25 mouse cellular contexts compared by ENCODE assay signal in the genomic region with DNA sequence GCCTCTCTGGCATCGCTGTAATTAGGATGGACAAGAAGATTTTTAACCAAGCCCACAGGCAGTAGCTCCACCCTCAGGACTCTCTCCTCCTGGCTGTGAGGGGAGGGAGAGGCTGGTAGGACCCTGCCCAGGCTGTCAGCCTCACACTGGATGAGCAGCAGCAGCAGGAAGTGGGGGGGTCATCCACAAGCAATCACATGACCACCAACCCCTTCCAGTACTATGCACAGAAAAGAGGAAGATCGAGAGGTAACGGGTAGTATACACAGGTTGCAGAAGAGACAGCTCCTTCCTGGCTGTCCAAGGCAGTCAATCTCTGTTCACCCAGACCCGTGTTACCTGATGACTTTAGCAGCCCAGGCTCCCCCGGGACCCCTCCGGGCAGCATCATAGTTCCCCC. TPM values are rescaled to one million over a fixed set of nuclear protein-coding genes. Genes with fewer than 3 reads are reported as not detected.
A peak's percentile ranks its signal among the peaks of the same experiment; 100 is the strongest.
DNase-seq lines count a peak whose midpoint lies in the region; ATAC-seq and TF ChIP-seq lines count a peak whose summit lies in the region.
"Had no signal": no experiment of that assay in that cellular context is flagged by ENCODE, and none has a peak within 500 bp of the region (broad histone marks: within the 10 kb centered on the region; RNA-seq: fewer than 3 reads in every experiment).

No protein-coding gene starts in this region.

- peak; percentile 12 for DNase-seq in thymus, postnatal 14 days
- DNase-seq in thymus, postnatal 25 days: no peak
- DNase-seq in cerebellum, adult 18-20 months: no peak
- DNase-seq in forebrain, postnatal 0 days: no peak
- DNase-seq: adrenal gland, postnatal 14 days; cerebellum, postnatal 10 days; heart, postnatal 4 days; kidney, adult 9 months; liver, postnatal 0 days; lung, postnatal 36 days; right cerebral cortex, adult 18-20 months had no signal

- H3K4me1 ChIP-seq in bone marrow macrophage, adult 2 months (ENCODE audit: control insufficient read depth, insufficient read depth, low read length): peaks cover 44% of the 10 kb centered on the region
- peaks cover 7% of the 10 kb centered on the region for H3K4me1 ChIP-seq in forebrain, postnatal 0 days (ENCODE audit: insufficient read depth)

- ATAC-seq in monocyte, adult 5-6 weeks (replicated peaks; ENCODE audit: insufficient number of reproducible peaks, low FRiP score, low TSS enrichment, poor library complexity, severe bottlenecking): peak; percentile 34; the same call in 1 of the 2 replicates
- ATAC-seq in forebrain, postnatal 0 days: no peak
- ATAC-seq in erythroblast, adult 5-6 weeks (replicated peaks; ENCODE audit: low FRiP score, poor library complexity, severe bottlenecking): no peak
- ATAC-seq: activated CD4-positive, CD25-positive, alpha-beta regulatory T cell, adult 4 months; forebrain, embryonic 15.5 days; liver, postnatal 0 days had no signal

- no peak overlapping the region for H3K4me3 ChIP-seq in bone marrow macrophage, adult 2 months (ENCODE audit: insufficient read depth, low read length)
- H3K4me3 ChIP-seq in forebrain, postnatal 0 days (ENCODE audit: low read depth, low read length): no peak overlapping the region
- H3K4me3 ChIP-seq: forebrain, embryonic 15.5 days; midbrain, embryonic 12.5 days; neural tube, embryonic 15.5 days had no signal

- no peak overlapping the region for H3K9ac ChIP-seq in forebrain, postnatal 0 days
- H3K9ac ChIP-seq: forebrain, embryonic 15.5 days; liver, postnatal 0 days; midbrain, embryonic 12.5 days; neural tube, embryonic 15.5 days had no signal

- peaks cover 8% of the 10 kb centered on the region for H3K36me3 ChIP-seq in forebrain, postnatal 0 days (ENCODE audit: insufficient read depth)

- no peak for TF ChIP-seq POLR2A in bone marrow macrophage, adult 2 months (IDR thresholded peaks at IDR 0.05; ENCODE audit: borderline replicate concordance, low read depth, low read length)

- H3K4me2 ChIP-seq in forebrain, postnatal 0 days (ENCODE audit: low read depth): no peak overlapping the region
- H3K4me2 ChIP-seq: forebrain, embryonic 15.5 days; midbrain, embryonic 12.5 days; neural tube, embryonic 15.5 days had no signal

- 79% methylated on average over 6 of the region's 6 CpGs for WGBS in forebrain, postnatal 0 days

- H3K9me3 ChIP-seq in forebrain, postnatal 0 days (ENCODE audit: low read length): no peaks in the 10 kb centered on the region
- H3K9me3 ChIP-seq: forebrain, embryonic 15.5 days; midbrain, embryonic 12.5 days; neural tube, embryonic 15.5 days had no signal

- peak overlapping the region; percentile 25 for H3K27ac ChIP-seq in bone marrow macrophage, adult 2 months (ENCODE audit: insufficient read depth, low read depth, low read length)
- no peak overlapping the region for H3K27ac ChIP-seq in forebrain, postnatal 0 days (ENCODE audit: low read depth, low read length)
- H3K27ac ChIP-seq: forebrain, embryonic 15.5 days; midbrain, embryonic 12.5 days; neural tube, embryonic 15.5 days had no signal

- no peaks in the 10 kb centered on the region for H3K27me3 ChIP-seq in forebrain, postnatal 0 days (ENCODE audit: insufficient read depth, low read length)
- H3K27me3 ChIP-seq: forebrain, embryonic 15.5 days; midbrain, embryonic 12.5 days; neural tube, embryonic 15.5 days had no signal

- no peak for TF ChIP-seq CTCF in bone marrow macrophage, adult 2 months (IDR thresholded peaks at IDR 0.05; ENCODE audit: low read depth, low read length)
- no peak for TF ChIP-seq CTCF in forebrain, postnatal 0 days (IDR thresholded peaks at IDR 0.05; ENCODE audit: low read depth)

RNA-seq across cellular contexts. Expression of a gene that starts 1.8 kb away (rescaled TPM):
- polyA plus RNA-seq in bone marrow macrophage, adult 2 months (2012; ENCODE audit: insufficient read depth, insufficient read length, missing spikeins): 7.9 and 8.1 TPM in 2 replicates
- 7.8 to 13.5 TPM (median 9.5 TPM) in 3 replicates for total RNA-seq in monocyte, adult 5-6 weeks (2017)
- total RNA-seq in forebrain, postnatal 0 days (2014; rRNA removed): 14.3 and 16.2 TPM in 2 replicates
- polyA plus RNA-seq in forebrain, postnatal 0 days (2015; fragmentation: Nextera tagmentation; extraction: Ambion mirVana): 13.3 and 14.4 TPM in 2 replicates
- 0.38 and 4.2 TPM in 2 replicates for total RNA-seq in erythroblast, adult 5-6 weeks (2015; ENCODE audit: low replicate concordance)
- 3.3 and 3.9 TPM in 2 replicates for total RNA-seq in erythroblast, adult 5-6 weeks (2017; ENCODE audit: low replicate concordance)

RNA-seq across cellular contexts. Expression of a gene that starts 3.2 kb away (rescaled TPM):
- 5.0 and 6.2 TPM in 2 replicates for polyA plus RNA-seq in bone marrow macrophage, adult 2 months (2012; ENCODE audit: insufficient read depth, insufficient read length, missing spikeins)
- not detected in 3 replicates for total RNA-seq in monocyte, adult 5-6 weeks (2017)
- not detected in 2 replicates for total RNA-seq in forebrain, postnatal 0 days (2014; rRNA removed)
- polyA plus RNA-seq in forebrain, postnatal 0 days (2015; fragmentation: Nextera tagmentation; extraction: Ambion mirVana): 0.35 TPM in 1 of 2 replicates, not detected in the other
- 9.6 TPM in 1 of 2 replicates, not detected in the other for total RNA-seq in erythroblast, adult 5-6 weeks (2015; ENCODE audit: low replicate concordance)
- not detected in 2 replicates for total RNA-seq in erythroblast, adult 5-6 weeks (2017; ENCODE audit: low replicate concordance)
- total RNA-seq: heart, postnatal 4 days; layer of hippocampus, postnatal 14 days; left cerebral cortex, postnatal 14 days had no signal
- polyA plus RNA-seq: activated CD4-positive, CD25-positive, alpha-beta regulatory T cell, adult 4 months; forebrain, embryonic 15.5 days; heart, embryonic 14.5 days; testis, adult 2 months had no signal

RNA-seq across cellular contexts. Expression of a gene that starts 20.2 kb away (rescaled TPM):
- polyA plus RNA-seq in bone marrow macrophage, adult 2 months (2012; ENCODE audit: insufficient read depth, insufficient read length, missing spikeins): not detected in 2 replicates
- not detected in 3 replicates for total RNA-seq in monocyte, adult 5-6 weeks (2017)
- total RNA-seq in forebrain, postnatal 0 days (2014; rRNA removed): not detected in 2 replicates
- not detected in 2 replicates for polyA plus RNA-seq in forebrain, postnatal 0 days (2015; fragmentation: Nextera tagmentation; extraction: Ambion mirVana)
- not detected in 2 replicates for total RNA-seq in erythroblast, adult 5-6 weeks (2015; ENCODE audit: low replicate concordance)
- not detected in 2 replicates for total RNA-seq in erythroblast, adult 5-6 weeks (2017; ENCODE audit: low replicate concordance)
- total RNA-seq: heart, postnatal 4 days; layer of hippocampus, postnatal 14 days; left cerebral cortex, postnatal 14 days had no signal
- polyA plus RNA-seq: activated CD4-positive, CD25-positive, alpha-beta regulatory T cell, adult 4 months; forebrain, embryonic 15.5 days; heart, embryonic 14.5 days; limb, embryonic 14.5 days; midbrain, embryonic 12.5 days; neural tube, embryonic 15.5 days; small intestine, adult 2 months had no signal

RNA-seq across cellular contexts. Expression of a gene that starts 30.5 kb away (rescaled TPM):
- not detected in 2 replicates for polyA plus RNA-seq in bone marrow macrophage, adult 2 months (2012; ENCODE audit: insufficient read depth, insufficient read length, missing spikeins)
- total RNA-seq in monocyte, adult 5-6 weeks (2017): not detected in 3 replicates
- total RNA-seq in forebrain, postnatal 0 days (2014; rRNA removed): not detected in 2 replicates
- polyA plus RNA-seq in forebrain, postnatal 0 days (2015; fragmentation: Nextera tagmentation; extraction: Ambion mirVana): 0.36 TPM in 1 of 2 replicates, not detected in the other
- not detected in 2 replicates for total RNA-seq in erythroblast, adult 5-6 weeks (2015; ENCODE audit: low replicate concordance)
- not detected in 2 replicates for total RNA-seq in erythroblast, adult 5-6 weeks (2017; ENCODE audit: low replicate concordance)
- total RNA-seq: heart, postnatal 4 days; layer of hippocampus, postnatal 14 days; left cerebral cortex, postnatal 14 days had no signal
- polyA plus RNA-seq: forebrain, embryonic 15.5 days; heart, embryonic 14.5 days; midbrain, embryonic 12.5 days; small intestine, adult 2 months had no signal

RNA-seq across cellular contexts. Expression of a gene that starts 39.3 kb away (rescaled TPM):
- not detected in 2 replicates for polyA plus RNA-seq in bone marrow macrophage, adult 2 months (2012; ENCODE audit: insufficient read depth, insufficient read length, missing spikeins)
- not detected in 3 replicates for total RNA-seq in monocyte, adult 5-6 weeks (2017)
- not detected in 2 replicates for total RNA-seq in forebrain, postnatal 0 days (2014; rRNA removed)
- not detected in 2 replicates for polyA plus RNA-seq in forebrain, postnatal 0 days (2015; fragmentation: Nextera tagmentation; extraction: Ambion mirVana)
- not detected in 2 replicates for total RNA-seq in erythroblast, adult 5-6 weeks (2015; ENCODE audit: low replicate concordance)
- total RNA-seq in erythroblast, adult 5-6 weeks (2017; ENCODE audit: low replicate concordance): not detected in 2 replicates
- total RNA-seq: heart, postnatal 4 days; layer of hippocampus, postnatal 14 days; left cerebral cortex, postnatal 14 days had no signal
- polyA plus RNA-seq: forebrain, embryonic 15.5 days; gonadal fat pad, adult 2 months; heart, embryonic 14.5 days; midbrain, embryonic 12.5 days; neural tube, embryonic 15.5 days; small intestine, adult 2 months; testis, adult 2 months had no signal
